Mouse (Mus musculus): Measurements from ENCODE around the gene Aldoc. TPM values are rescaled to one million over a fixed set of nuclear protein-coding genes. Genes with fewer than 3 reads are reported as not detected.

The Aldoc gene
- polyA plus RNA-seq, 1 experiment from 2014 or later = 154 TPM

GRCm38 (mm10) chr11:78367456-78368225 is 44.9 kb downstream of the Aldoc start:
- ATAC-seq = no peak
- Histone ChIP-seq H3K27me3 (ENCODE audit: control insufficient read depth, insufficient read depth, low read depth, low read length) (no peaks in the 10 kb centered on the region), H3K4me1 (ENCODE audit: control insufficient read depth, insufficient read depth, low read length) (no peaks in the 10 kb centered on the region), H3K9me3 (replicated peaks; ENCODE audit: control insufficient read depth, low read length, poor library complexity, severe bottlenecking) (no peaks in the 10 kb centered on the region), H3K36me3 (ENCODE audit: control insufficient read depth, insufficient read depth, low read length) (no peaks in the 10 kb centered on the region), H3K9ac (ENCODE audit: low read depth, low read length) (no peak overlapping the region), H3K4me2 (ENCODE audit: low read length) (no peak overlapping the region), H3K27ac (ENCODE audit: low read length) (no peak overlapping the region), H3K4me3 (ENCODE audit: low read depth, low read length) (no peak overlapping the region)
- WGBS = 92% methylated on average over 15 of the region's 15 CpGs

- ATAC-seq = no peak
- Histone ChIP-seq H3K4me2 (ENCODE audit: low read length) (no peak overlapping the region), H3K9me3 (replicated peaks; ENCODE audit: control insufficient read depth, low read length, poor library complexity, severe bottlenecking) (no peaks in the 10 kb centered on the region), H3K36me3 (ENCODE audit: control insufficient read depth, insufficient read depth, low read length) (no peaks in the 10 kb centered on the region), H3K27ac (ENCODE audit: low read length) (no peak overlapping the region), H3K27me3 (ENCODE audit: control insufficient read depth, insufficient read depth, low read depth, low read length) (no peaks in the 10 kb centered on the region), H3K4me3 (ENCODE audit: low read depth, low read length) (no peak overlapping the region), H3K9ac (ENCODE audit: low read depth, low read length) (no peak overlapping the region), H3K4me1 (ENCODE audit: control insufficient read depth, insufficient read depth, low read length) (no peaks in the 10 kb centered on the region)
- 55% methylated on average over 1 of the region's 1 CpGs for WGBS
These were observed 47.6 kb downstream of the Aldoc start for GRCm38 (mm10) chr11:78370389-78370788.

GRCm38 (mm10) chr11:78371711-78372110 is 48.9 kb downstream of the Aldoc start:
- Histone ChIP-seq H3K27ac (ENCODE audit: low read length) (no peak overlapping the region), H3K4me2 (ENCODE audit: low read length) (no peak overlapping the region), H3K9me3 (replicated peaks; ENCODE audit: control insufficient read depth, low read length, poor library complexity, severe bottlenecking) (no peaks in the 10 kb centered on the region), H3K27me3 (ENCODE audit: control insufficient read depth, insufficient read depth, low read depth, low read length) (no peaks in the 10 kb centered on the region), H3K4me1 (ENCODE audit: control insufficient read depth, insufficient read depth, low read length) (no peaks in the 10 kb centered on the region), H3K9ac (ENCODE audit: low read depth, low read length) (no peak overlapping the region), H3K4me3 (ENCODE audit: low read depth, low read length) (no peak overlapping the region), H3K36me3 (ENCODE audit: control insufficient read depth, insufficient read depth, low read length) (no peaks in the 10 kb centered on the region)
- no peak for ATAC-seq
- 94% methylated on average over 11 of the region's 11 CpGs for WGBS

- H3K36me3 ChIP-seq (ENCODE audit: control insufficient read depth, insufficient read depth, low read length) = no peaks in the 10 kb centered on the region
- no peak overlapping the region for H3K9ac ChIP-seq (ENCODE audit: low read depth, low read length)
- ATAC-seq = no peak
- no peaks in the 10 kb centered on the region for H3K27me3 ChIP-seq (ENCODE audit: control insufficient read depth, insufficient read depth, low read depth, low read length)
- H3K4me3 ChIP-seq (ENCODE audit: low read depth, low read length) = no peak overlapping the region
- no peak overlapping the region for H3K27ac ChIP-seq (ENCODE audit: low read length)
- H3K4me1 ChIP-seq (ENCODE audit: control insufficient read depth, insufficient read depth, low read length) = no peaks in the 10 kb centered on the region
- H3K9me3 ChIP-seq (replicated peaks; ENCODE audit: control insufficient read depth, low read length, poor library complexity, severe bottlenecking) = no peaks in the 10 kb centered on the region
- no peak overlapping the region for H3K4me2 ChIP-seq (ENCODE audit: low read length)
- 88% methylated on average over 3 of the region's 3 CpGs for WGBS
These were observed 49.4 kb downstream of the Aldoc start for GRCm38 (mm10) chr11:78372166-78372565.

- Histone ChIP-seq H3K9ac (ENCODE audit: low read depth, low read length) (no peak overlapping the region), H3K36me3 (ENCODE audit: control insufficient read depth, insufficient read depth, low read length) (no peaks in the 10 kb centered on the region), H3K4me3 (ENCODE audit: low read depth, low read length) (no peak overlapping the region), H3K27ac (ENCODE audit: low read length) (no peak overlapping the region), H3K4me1 (ENCODE audit: control insufficient read depth, insufficient read depth, low read length) (no peaks in the 10 kb centered on the region), H3K9me3 (replicated peaks; ENCODE audit: control insufficient read depth, low read length, poor library complexity, severe bottlenecking) (no peaks in the 10 kb centered on the region), H3K4me2 (ENCODE audit: low read length) (no peak overlapping the region), H3K27me3 (ENCODE audit: control insufficient read depth, insufficient read depth, low read depth, low read length) (no peaks in the 10 kb centered on the region)
- WGBS = 48% methylated on average over 7 of the region's 7 CpGs
- ATAC-seq = no peak
These were observed 49.8 kb downstream of the Aldoc start for GRCm38 (mm10) chr11:78372610-78373009.

GRCm38 (mm10) chr11:78374147-78374546 is 51.4 kb downstream of the Aldoc start:
- no peak overlapping the region for H3K9ac ChIP-seq (ENCODE audit: low read depth, low read length)
- H3K4me1 ChIP-seq (ENCODE audit: control insufficient read depth, insufficient read depth, low read length) = no peaks in the 10 kb centered on the region
- 85% methylated on average over 8 of the region's 8 CpGs for WGBS
- no peaks in the 10 kb centered on the region for H3K27me3 ChIP-seq (ENCODE audit: control insufficient read depth, insufficient read depth, low read depth, low read length)
- ATAC-seq = no peak
- no peaks in the 10 kb centered on the region for H3K9me3 ChIP-seq (replicated peaks; ENCODE audit: control insufficient read depth, low read length, poor library complexity, severe bottlenecking)
- H3K4me3 ChIP-seq (ENCODE audit: low read depth, low read length) = no peak overlapping the region
- H3K4me2 ChIP-seq (ENCODE audit: low read length) = no peak overlapping the region
- H3K27ac ChIP-seq (ENCODE audit: low read length) = no peak overlapping the region
- H3K36me3 ChIP-seq (ENCODE audit: control insufficient read depth, insufficient read depth, low read length) = no peaks in the 10 kb centered on the region

Other genes starting within 250 kb of the Aldoc start
- gene Eral1, start 242.6 kb upstream of the Aldoc start, polyA plus RNA-seq (2015; fragmentation: Nextera tagmentation; extraction: Ambion mirVana) = 32.8 and 33.3 TPM in 2 replicates
- 27.7 and 28.7 TPM in 2 replicates for gene Fam222b, start 228.3 kb upstream of the Aldoc start, polyA plus RNA-seq (2015; fragmentation: Nextera tagmentation; extraction: Ambion mirVana)
- 83.8 and 93.2 TPM in 2 replicates for gene Traf4, start 157.4 kb upstream of the Aldoc start, polyA plus RNA-seq (2015; fragmentation: Nextera tagmentation; extraction: Ambion mirVana)
- gene Nek8, start 146.3 kb upstream of the Aldoc start, polyA plus RNA-seq (2015; fragmentation: Nextera tagmentation; extraction: Ambion mirVana) = 4.8 and 6.6 TPM in 2 replicates
- gene Tlcd1, start 146.3 kb upstream of the Aldoc start, polyA plus RNA-seq (2015; fragmentation: Nextera tagmentation; extraction: Ambion mirVana) = 7.4 and 10.1 TPM in 2 replicates
- 698 and 713 TPM in 2 replicates for gene Rpl23a, start 139.4 kb upstream of the Aldoc start, polyA plus RNA-seq (2015; fragmentation: Nextera tagmentation; extraction: Ambion mirVana)
- gene Rab34, start 134.5 kb upstream of the Aldoc start, polyA plus RNA-seq (2015; fragmentation: Nextera tagmentation; extraction: Ambion mirVana) = 49.9 and 55.7 TPM in 2 replicates
- 2.3 and 2.6 TPM in 2 replicates for gene Proca1, start 129.6 kb upstream of the Aldoc start, polyA plus RNA-seq (2015; fragmentation: Nextera tagmentation; extraction: Ambion mirVana)
- gene Sdf2, start 77.2 kb upstream of the Aldoc start, polyA plus RNA-seq (2015; fragmentation: Nextera tagmentation; extraction: Ambion mirVana) = 89.6 and 92.8 TPM in 2 replicates
- gene Supt6, start 77.0 kb upstream of the Aldoc start, polyA plus RNA-seq (2015; fragmentation: Nextera tagmentation; extraction: Ambion mirVana) = 27.5 and 30.7 TPM in 2 replicates
- 50.1 and 58.7 TPM in 2 replicates for gene 2610507B11Rik, start 61.2 kb upstream of the Aldoc start, polyA plus RNA-seq (2015; fragmentation: Nextera tagmentation; extraction: Ambion mirVana)
- 0.15 and 0.25 TPM in 2 replicates for gene BC030499, start 32.1 kb upstream of the Aldoc start, polyA plus RNA-seq (2015; fragmentation: Nextera tagmentation; extraction: Ambion mirVana)
- gene Spag5, start 21.4 kb upstream of the Aldoc start, polyA plus RNA-seq (2015; fragmentation: Nextera tagmentation; extraction: Ambion mirVana) = 4.2 and 6.5 TPM in 2 replicates
- 70.7 and 79.0 TPM in 2 replicates for gene Pigs, start 5.4 kb downstream of the Aldoc start, polyA plus RNA-seq (2015; fragmentation: Nextera tagmentation; extraction: Ambion mirVana)
- 77.2 and 81.8 TPM in 2 replicates for gene Unc119, start 20.5 kb downstream of the Aldoc start, polyA plus RNA-seq (2015; fragmentation: Nextera tagmentation; extraction: Ambion mirVana)
- not detected in 2 replicates for gene Foxn1, start 63.6 kb downstream of the Aldoc start, polyA plus RNA-seq (2015; fragmentation: Nextera tagmentation; extraction: Ambion mirVana)
- not detected in 2 replicates for gene Slc13a2, start 99.2 kb downstream of the Aldoc start, polyA plus RNA-seq (2015; fragmentation: Nextera tagmentation; extraction: Ambion mirVana)
- 23.0 and 25.6 TPM in 2 replicates for gene Slc46a1, start 142.7 kb downstream of the Aldoc start, polyA plus RNA-seq (2015; fragmentation: Nextera tagmentation; extraction: Ambion mirVana)
- gene Sarm1, start 174.8 kb downstream of the Aldoc start, polyA plus RNA-seq (2015; fragmentation: Nextera tagmentation; extraction: Ambion mirVana) = 49.9 and 50.7 TPM in 2 replicates
- gene Vtn, start 176.1 kb downstream of the Aldoc start, polyA plus RNA-seq (2015; fragmentation: Nextera tagmentation; extraction: Ambion mirVana) = 115 and 127 TPM in 2 replicates
- gene Sebox, start 180.5 kb downstream of the Aldoc start, polyA plus RNA-seq (2015; fragmentation: Nextera tagmentation; extraction: Ambion mirVana) = 0.14 TPM in 1 of 2 replicates, not detected in the other
- 95.5 and 96.6 TPM in 2 replicates for gene Tmem199, start 189.2 kb downstream of the Aldoc start, polyA plus RNA-seq (2015; fragmentation: Nextera tagmentation; extraction: Ambion mirVana)
- 176 and 184 TPM in 2 replicates for gene Poldip2, start 189.2 kb downstream of the Aldoc start, polyA plus RNA-seq (2015; fragmentation: Nextera tagmentation; extraction: Ambion mirVana)
- gene Tnfaip1, start 213.4 kb downstream of the Aldoc start, polyA plus RNA-seq (2015; fragmentation: Nextera tagmentation; extraction: Ambion mirVana) = 67.7 and 68.8 TPM in 2 replicates
- gene Ift20, start 213.4 kb downstream of the Aldoc start, polyA plus RNA-seq (2015; fragmentation: Nextera tagmentation; extraction: Ambion mirVana) = 130 and 137 TPM in 2 replicates
- gene Tmem97, start 227.8 kb downstream of the Aldoc start, polyA plus RNA-seq (2015; fragmentation: Nextera tagmentation; extraction: Ambion mirVana) = 33.8 and 41.7 TPM in 2 replicates

Measured in midbrain, embryonic 16.5 days (tissue).